Mouse (Mus musculus): ENCODE data around the gene Gm10972. TPM values are rescaled to one million over a fixed set of nuclear protein-coding genes. Genes with fewer than 3 reads are reported as not detected.
"Not testable (repeated sequence)": the region's sequence is repeated elsewhere in the genome, so short reads cannot be mapped to it uniquely, and the experiment has no call there.

Gene Gm10972
- total RNA-seq, 2 experiments from 2014 or later, result not detected

DNA sequence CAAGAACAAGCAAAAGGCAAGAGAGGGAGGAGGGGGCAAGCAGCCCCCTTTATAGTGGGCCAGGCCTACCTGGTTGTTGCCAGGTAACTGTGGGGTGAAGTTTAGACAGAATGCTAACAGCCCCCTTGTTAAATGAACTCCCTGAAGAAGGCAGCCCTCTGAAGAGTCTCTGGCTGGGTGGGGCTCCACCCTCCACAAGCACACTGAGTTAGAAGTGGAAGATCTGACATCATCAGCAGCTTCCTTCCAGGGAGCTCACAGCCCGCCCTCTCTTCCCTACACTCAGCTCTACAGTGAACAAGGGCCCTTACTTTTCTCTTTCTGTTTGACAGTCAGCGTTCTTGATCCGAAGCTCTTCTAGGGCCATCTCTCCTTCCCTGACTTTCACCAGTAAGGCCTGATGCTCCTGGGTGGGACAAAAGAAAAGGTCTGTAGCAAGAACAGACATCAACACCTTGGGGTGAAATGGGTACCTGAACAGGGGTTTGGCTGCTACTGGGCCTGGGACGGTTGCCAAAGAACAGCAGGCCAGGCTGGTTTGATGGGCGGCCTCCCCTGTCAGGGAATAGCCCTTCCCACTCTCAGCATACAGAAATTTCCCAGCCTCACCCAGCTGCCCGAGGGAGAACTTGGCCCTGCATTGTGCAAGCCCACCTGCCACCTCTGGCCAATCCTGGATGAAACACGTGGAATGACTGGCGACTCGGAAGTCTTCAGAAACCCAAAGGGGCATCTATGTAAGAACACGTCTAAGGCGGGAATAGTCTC, 21.0 kb upstream of the Gm10972 start:
- TF ChIP-seq CTCF (IDR thresholded peaks at IDR 0.05), result no peak
- intact Hi-C loops (cut with DNase I), result no loop called here
- Histone ChIP-seq H3K4me3 (no peak overlapping the region), H3K27ac (no peak overlapping the region)
- DNase-seq (ENCODE audit: extremely low spot score in 1 of 2, low spot score in 2 of 2), result no peak

DNA sequence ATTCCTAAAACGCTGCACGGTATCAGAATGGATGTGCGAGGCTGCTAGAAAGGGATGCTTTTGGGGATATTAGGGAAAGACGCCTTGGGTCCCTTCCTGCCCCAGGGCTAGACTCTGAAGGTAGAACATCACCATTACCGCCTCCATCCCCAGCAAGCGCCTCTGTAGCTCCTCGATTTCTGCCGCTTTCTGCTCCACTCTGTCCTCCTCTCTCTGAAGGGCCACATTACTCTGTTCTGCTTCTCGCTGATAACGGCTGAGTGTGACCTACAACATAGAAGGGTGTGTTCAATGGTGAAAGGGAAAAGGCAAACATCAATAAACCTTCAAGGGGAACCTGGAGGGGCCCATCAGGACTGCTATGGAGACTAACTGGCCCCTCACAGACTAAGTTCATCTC, 20.4 kb upstream of the Gm10972 start:
- TF ChIP-seq CTCF (IDR thresholded peaks at IDR 0.05), result no peak
- intact Hi-C loops (cut with DNase I), result no loop called here
- Histone ChIP-seq H3K27ac (no peak overlapping the region), H3K4me3 (no peak overlapping the region)
- DNase-seq (ENCODE audit: extremely low spot score in 1 of 2, low spot score in 2 of 2), result no peak

DNA sequence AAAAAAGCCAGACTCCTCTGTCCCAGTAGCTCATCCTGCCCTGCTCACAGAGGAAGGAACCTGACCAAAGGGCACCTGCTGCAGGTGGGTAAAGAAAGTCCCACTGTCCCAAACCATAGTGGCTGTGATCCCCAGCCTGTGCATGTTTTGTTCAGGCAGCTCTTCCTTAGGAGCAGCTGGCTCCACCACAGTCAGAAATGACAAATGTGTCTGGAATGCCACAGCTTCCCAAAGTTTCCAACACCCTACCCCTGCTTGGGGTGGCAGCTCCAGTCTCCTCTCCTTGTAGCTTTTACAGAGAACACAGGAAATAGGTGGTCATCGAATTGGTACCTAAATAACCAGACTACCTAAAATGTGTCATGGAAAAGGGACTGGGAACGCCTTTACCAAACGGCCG, 18.6 kb upstream of the Gm10972 start:
- Histone ChIP-seq H3K4me3 (no peak overlapping the region), H3K27ac (no peak overlapping the region)
- TF ChIP-seq CTCF (IDR thresholded peaks at IDR 0.05), result no peak
- DNase-seq (ENCODE audit: extremely low spot score in 1 of 2, low spot score in 2 of 2), result no peak
- intact Hi-C loops (cut with DNase I), result no loop called here

DNA sequence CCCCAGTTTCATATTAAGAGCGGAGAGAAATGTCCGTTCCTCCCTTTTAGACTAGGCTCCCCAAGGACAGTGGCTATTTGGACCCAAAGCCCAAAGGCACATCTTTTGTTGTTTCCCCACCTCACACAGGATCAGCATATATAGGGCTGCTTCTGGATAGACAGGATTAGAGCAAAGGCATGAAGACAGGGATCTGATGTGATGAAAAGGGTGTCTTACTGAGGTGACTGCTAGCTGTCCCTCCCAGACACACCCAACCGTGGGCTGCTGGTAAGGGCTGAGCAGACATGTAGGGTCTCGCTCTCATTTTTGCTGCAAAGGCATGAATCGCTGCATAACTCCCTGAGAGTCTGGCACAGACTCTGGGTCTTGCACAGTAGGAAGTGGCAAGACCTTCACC, 14.2 kb upstream of the Gm10972 start:
- intact Hi-C loops (cut with DNase I), result no loop called here
- no peak for TF ChIP-seq CTCF (IDR thresholded peaks at IDR 0.05)
- no peak for DNase-seq (ENCODE audit: extremely low spot score in 1 of 2, low spot score in 2 of 2)
- no peak overlapping the region for H3K4me3 ChIP-seq
- H3K27ac ChIP-seq, result no peak overlapping the region

DNA sequence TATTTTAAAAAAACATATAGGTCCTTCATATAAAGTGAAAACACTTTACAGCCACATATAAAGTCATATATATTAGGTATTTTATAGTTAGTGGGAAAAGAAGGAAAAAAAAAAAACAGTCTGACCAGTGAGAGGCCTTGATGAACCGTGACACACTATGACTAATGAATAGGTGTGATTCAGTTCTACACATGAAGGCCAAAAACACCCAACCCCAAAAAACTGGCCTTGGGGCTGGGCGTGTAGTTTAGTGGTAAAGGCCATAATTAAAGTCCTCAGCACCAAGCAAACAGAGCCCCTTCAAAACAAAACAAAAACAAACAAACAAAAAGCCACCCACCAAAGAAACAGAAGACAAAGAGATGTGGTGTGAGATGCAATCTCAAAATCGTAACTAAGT, 13.0 kb upstream of the Gm10972 start:
- intact Hi-C loops (cut with DNase I), result no loop called here
- no peak for DNase-seq (ENCODE audit: extremely low spot score in 1 of 2, low spot score in 2 of 2)
- no peak for TF ChIP-seq CTCF (IDR thresholded peaks at IDR 0.05)
- Histone ChIP-seq H3K27ac (no peak overlapping the region), H3K4me3 (no peak overlapping the region)

DNA sequence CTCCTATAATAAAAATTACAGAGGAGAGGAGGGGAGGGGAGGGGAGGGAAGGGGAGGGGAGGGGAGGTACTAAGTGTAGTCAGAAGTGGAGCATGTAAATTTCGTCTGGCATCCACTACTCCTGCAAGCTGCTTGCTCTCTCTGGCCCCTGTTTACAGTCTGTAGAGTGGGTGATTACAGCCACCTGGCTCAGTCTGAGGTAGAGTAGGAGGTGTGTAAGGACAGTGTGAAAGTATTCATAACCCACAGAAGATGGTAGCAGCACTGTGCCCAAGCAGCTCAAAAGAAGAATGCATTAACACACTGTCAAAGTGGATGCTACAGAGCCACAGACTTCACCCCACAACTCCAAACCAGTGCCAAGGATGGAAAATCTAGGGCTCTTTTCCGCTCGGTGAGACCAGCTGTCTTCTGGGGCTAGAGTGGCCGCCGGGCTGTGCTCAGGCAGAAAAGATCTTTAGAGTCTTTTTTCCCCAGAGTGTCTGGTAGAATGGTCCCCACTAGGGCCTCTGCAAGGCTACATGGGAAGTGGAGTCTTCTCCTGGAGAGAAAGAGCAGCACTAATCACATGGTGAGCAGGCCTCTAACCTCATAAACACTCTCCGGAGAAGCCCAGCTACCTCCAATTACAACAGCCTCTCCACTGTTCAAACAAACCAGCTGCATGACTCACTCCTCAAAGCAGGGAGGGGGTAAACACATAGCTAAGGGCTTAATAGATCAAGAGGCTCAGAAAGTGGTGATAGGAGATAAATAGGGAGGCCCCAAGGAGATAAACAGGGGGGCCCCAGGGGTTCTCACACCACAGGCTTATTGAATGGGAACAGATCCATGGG, 6.1 kb downstream of the Gm10972 start:
- H3K27ac ChIP-seq, result no peak overlapping the region
- TF ChIP-seq CTCF (IDR thresholded peaks at IDR 0.05), result no peak
- intact Hi-C loops (cut with DNase I), result no loop called here
- no peak overlapping the region for H3K4me3 ChIP-seq
- DNase-seq (ENCODE audit: extremely low spot score in 1 of 2, low spot score in 2 of 2), result no peak

DNA sequence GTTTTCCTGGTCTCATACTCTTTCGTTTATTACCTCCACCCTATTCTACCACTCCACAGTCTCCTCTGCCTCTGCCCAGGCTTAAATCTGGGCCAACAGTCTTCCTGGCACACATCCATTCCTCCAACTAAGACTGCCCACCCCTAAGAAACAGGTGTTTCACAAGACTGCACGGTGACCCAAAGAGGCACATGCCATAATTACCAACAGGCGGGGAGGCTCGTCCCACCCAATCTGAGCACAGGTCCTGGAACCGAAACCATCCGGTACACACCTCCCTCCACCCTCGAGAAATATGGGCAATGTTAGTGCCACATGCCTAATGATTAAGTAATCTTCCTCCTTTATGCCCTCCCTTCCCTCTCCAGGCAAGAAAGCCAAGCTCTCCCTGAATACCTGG, 7.5 kb downstream of the Gm10972 start:
- Histone ChIP-seq H3K27ac (no peak overlapping the region), H3K4me3 (no peak overlapping the region)
- DNase-seq (ENCODE audit: extremely low spot score in 1 of 2, low spot score in 2 of 2), result no peak
- no peak for TF ChIP-seq CTCF (IDR thresholded peaks at IDR 0.05)
- intact Hi-C loops (cut with DNase I), result no loop called here

DNA sequence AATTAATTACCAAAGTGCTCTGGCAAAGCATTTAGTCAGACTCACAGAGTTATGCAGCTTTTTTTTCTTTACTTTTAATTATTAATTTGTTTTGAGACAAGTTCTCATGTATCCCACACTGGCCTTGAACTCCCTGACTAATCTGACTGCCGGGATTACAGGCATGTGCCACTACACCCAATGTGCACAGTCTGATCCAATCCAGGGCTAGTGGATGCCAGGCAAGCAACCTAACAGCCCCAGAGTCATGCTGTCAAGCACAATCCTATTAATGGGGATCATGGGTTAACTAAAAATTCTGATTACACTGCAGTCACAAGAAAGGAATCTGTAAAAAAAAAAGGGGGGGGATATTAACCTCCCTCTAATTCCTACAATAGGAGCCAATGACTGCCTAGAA, 11.1 kb downstream of the Gm10972 start:
- intact Hi-C loops (cut with DNase I); H3K4me3 ChIP-seq; H3K27ac ChIP-seq; DNase-seq (ENCODE audit: extremely low spot score in 1 of 2, low spot score in 2 of 2): not testable (repeated sequence)

DNA sequence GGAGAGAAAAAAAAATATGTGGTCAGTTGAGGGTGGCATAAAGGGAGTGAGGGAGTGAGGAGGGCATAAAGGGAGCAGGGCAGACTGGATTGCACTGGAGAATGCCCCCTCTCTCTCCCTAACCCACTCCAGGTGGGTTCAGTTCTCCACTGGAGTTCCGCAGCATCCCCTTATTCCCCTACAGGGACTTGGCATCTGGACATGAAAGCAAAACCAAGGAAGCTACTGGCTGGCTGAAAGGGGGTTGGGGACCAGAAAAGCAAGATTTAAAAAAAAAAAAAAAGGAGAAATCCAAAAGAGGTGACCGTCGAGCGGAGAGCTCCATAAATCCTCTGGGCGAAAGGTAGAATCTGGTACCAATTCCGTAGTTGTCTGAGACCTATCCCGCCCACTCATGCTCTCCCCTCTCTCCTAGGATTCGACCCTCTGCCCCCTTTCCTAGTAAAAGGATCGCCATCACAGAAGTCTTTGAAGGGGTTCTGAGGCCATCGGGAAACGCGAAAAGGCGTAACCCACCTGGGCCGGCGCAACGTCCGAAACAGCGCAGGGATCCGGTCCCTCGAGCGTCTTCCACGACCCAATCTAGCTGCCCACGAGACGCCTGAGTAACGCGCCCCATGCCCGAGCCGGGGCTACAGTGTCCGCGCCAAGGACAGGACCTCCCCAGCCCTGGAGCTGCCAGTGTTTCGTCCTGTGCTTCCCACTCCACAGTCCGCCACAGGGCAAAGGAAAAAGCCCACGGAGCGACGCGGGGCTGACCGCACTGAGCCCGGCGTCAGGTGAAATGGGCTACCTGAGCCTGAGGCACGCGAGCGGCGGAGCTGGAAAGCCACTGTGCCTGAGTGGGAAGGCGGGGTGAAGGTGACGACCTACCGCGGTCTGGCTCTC, 15.2 kb downstream of the Gm10972 start:
- intact Hi-C loops (cut with DNase I); H3K27ac ChIP-seq; DNase-seq (ENCODE audit: extremely low spot score in 1 of 2, low spot score in 2 of 2): not testable (repeated sequence)
- H3K4me3 ChIP-seq, result peak overlapping the region; percentile 34

DNA sequence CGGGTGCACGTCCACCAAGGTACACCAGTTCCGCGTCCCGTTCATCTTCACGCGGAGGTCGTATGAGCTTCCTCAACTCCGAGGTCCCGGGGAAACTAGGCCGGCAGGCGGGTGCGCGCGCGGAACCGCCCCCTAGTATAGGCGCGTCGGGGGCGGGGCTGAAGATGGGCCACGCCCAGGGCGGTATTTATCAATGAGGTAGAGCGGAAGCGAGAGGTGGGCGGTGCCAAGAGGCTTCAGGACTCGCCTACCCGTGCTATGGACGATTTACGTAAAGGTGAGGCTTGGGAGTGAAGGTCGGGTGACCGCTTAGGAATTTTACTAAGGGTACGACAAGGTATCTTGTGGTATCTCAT, 15.8 kb downstream of the Gm10972 start, which contains the start of gene Tuft1:
Tuft1 (minus strand) TSS at position 133 of the 356 bp plus-strand sequence.
- intact Hi-C loops (cut with DNase I); H3K27ac ChIP-seq: not testable (repeated sequence)
- H3K4me3 ChIP-seq, result peak within 1 kb of the TSS; percentile 34
- peak; percentile 41 to 49 for DNase-seq (ENCODE audit: extremely low spot score in 1 of 2, low spot score in 2 of 2)

DNA sequence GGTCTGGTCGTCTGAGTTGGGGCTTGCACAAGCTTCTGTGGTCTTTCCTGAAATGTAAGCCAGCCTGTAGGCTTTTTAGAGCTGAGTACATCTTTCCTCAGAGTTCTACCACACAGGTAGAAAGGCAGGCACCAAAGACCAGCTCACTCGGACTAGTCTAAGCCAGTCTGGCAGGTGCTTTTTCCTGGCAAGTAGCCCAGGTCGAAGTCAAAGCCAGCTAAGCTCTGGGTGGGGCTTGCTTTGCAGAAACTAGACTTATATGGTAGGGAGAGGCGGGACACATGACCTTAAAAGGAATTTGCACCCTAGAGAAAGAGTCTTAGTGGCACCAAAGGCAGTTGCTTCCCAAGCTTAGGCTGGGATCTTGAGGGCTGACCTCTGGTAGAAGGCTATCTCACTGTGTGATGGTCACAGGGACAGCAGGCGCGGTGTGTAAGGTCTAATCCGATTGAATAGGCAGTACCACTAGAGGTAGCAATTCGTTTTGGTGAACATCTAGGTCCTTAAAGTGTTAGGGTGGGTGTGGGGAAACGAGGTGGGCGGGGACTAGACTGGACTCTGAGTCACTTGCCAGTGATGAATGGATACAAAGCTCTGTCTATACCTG, 16.3 kb downstream of the Gm10972 start:
- DNase-seq (ENCODE audit: extremely low spot score in 1 of 2, low spot score in 2 of 2); H3K27ac ChIP-seq; intact Hi-C loops (cut with DNase I); H3K4me3 ChIP-seq: not testable (repeated sequence)

DNA sequence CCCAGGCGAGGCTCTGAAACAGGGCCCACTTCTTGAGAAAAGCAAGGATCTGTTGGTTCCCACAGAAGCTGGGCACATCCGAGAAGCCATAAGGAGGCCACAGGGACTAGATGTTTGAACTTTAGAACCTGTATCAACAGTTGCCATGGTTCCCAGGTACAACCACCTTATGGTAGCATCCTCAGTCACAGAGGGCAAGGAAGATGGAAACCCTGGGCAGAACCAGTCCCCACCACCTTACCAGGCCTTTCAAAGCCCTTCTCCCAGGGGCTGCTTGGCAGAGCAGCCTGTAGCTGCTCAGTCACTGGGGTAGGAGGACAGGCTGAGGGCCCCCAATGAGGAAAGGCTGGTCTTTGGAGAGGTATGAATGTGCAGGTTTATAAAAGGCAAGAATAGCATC, 17.9 kb downstream of the Gm10972 start:
- intact Hi-C loops (cut with DNase I); H3K4me3 ChIP-seq: not testable (repeated sequence)

More for the DNA sequence above, 17.9 kb downstream of the Gm10972 start:
- DNase-seq (ENCODE audit: extremely low spot score in 1 of 2, low spot score in 2 of 2); H3K27ac ChIP-seq: not testable (repeated sequence)
